Mouse (Mus musculus): ENCODE results near the gene Cyp21a1. TPM values are rescaled to one million over a fixed set of nuclear protein-coding genes. Genes with fewer than 3 reads are reported as not detected.
A peak's percentile ranks its signal among the peaks of the same experiment; 100 is the strongest.
"Not testable (repeated sequence)": the region's sequence is repeated elsewhere in the genome, so short reads cannot be mapped to it uniquely, and the experiment has no call there.

Cyp21a1 gene
- not detected in 2 replicates for polyA plus RNA-seq (2014; fragmentation: Nextera tagmentation; extraction: Ambion mirVana)

GRCm38 (mm10) chr17:34804301-34804700, at the start of gene Cyp21a1:
Gene Cyp21a1 (minus strand): TSS chr17:34804561.
- H3K4me3 ChIP-seq (ENCODE audit: low read depth, low read length); H3K4me2 ChIP-seq; H3K9me3 ChIP-seq (replicated peaks; ENCODE audit: control insufficient read depth, low read length); H3K9ac ChIP-seq (ENCODE audit: low read depth, low read length); ATAC-seq (replicated peaks; ENCODE audit: insufficient number of reproducible peaks, low FRiP score, low TSS enrichment); H3K36me3 ChIP-seq (ENCODE audit: control insufficient read depth, insufficient read depth, low read length); H3K27me3 ChIP-seq (ENCODE audit: control insufficient read depth, insufficient read depth, low read length); H3K4me1 ChIP-seq (ENCODE audit: control insufficient read depth, insufficient read depth, low read length); H3K27ac ChIP-seq (ENCODE audit: low read depth, low read length): not testable (repeated sequence)
- WGBS (ENCODE audit: insufficient replicate concordance), result 84% methylated on average over 5 of the region's 6 CpGs

GRCm38 (mm10) chr17:34853511-34853910, 49.1 kb upstream of the Cyp21a1 start:
- H3K4me1 ChIP-seq (ENCODE audit: control insufficient read depth, insufficient read depth, low read length), result peaks cover 12% of the 10 kb centered on the region
- no peak for ATAC-seq (replicated peaks; ENCODE audit: insufficient number of reproducible peaks, low FRiP score, low TSS enrichment)

GRCm38 (mm10) chr17:34850517-34851125, 46.3 kb upstream of the Cyp21a1 start:
- Histone ChIP-seq H3K4me3 (ENCODE audit: low read depth, low read length) (peak overlapping the region; percentile 96), H3K27me3 (ENCODE audit: control insufficient read depth, insufficient read depth, low read length) (no peaks in the 10 kb centered on the region), H3K27ac (ENCODE audit: low read depth, low read length) (peak overlapping the region; percentile 43; the same call in 1 of the 2 replicates), H3K9me3 (replicated peaks; ENCODE audit: control insufficient read depth, low read length) (no peaks in the 10 kb centered on the region), H3K9ac (ENCODE audit: low read depth, low read length) (peak overlapping the region; percentile 90), H3K4me1 (ENCODE audit: control insufficient read depth, insufficient read depth, low read length) (peaks cover 12% of the 10 kb centered on the region), H3K36me3 (ENCODE audit: control insufficient read depth, insufficient read depth, low read length) (peaks cover 36% of the 10 kb centered on the region), H3K4me2 (peak overlapping the region; percentile 92)
- WGBS (ENCODE audit: insufficient replicate concordance), result 1% methylated on average over 25 of the region's 25 CpGs
- ATAC-seq (replicated peaks; ENCODE audit: insufficient number of reproducible peaks, low FRiP score, low TSS enrichment), result 0 out of 2 replicates have a peak, but pooled peaks have one; percentile 5

More at GRCm38 (mm10) chr17:34853511-34853910, 49.1 kb upstream of the Cyp21a1 start:
- no peaks in the 10 kb centered on the region for H3K9me3 ChIP-seq (replicated peaks; ENCODE audit: control insufficient read depth, low read length)
- H3K4me3 ChIP-seq (ENCODE audit: low read depth, low read length), result no peak overlapping the region
- no peaks in the 10 kb centered on the region for H3K27me3 ChIP-seq (ENCODE audit: control insufficient read depth, insufficient read depth, low read length)
- WGBS (ENCODE audit: insufficient replicate concordance), result 78% methylated on average over 8 of the region's 8 CpGs
- peaks cover 27% of the 10 kb centered on the region; the same call in 1 of the 2 replicates for H3K36me3 ChIP-seq (ENCODE audit: control insufficient read depth, insufficient read depth, low read length)
- no peak overlapping the region for H3K4me2 ChIP-seq
- no peak overlapping the region for H3K27ac ChIP-seq (ENCODE audit: low read depth, low read length)
- no peak overlapping the region for H3K9ac ChIP-seq (ENCODE audit: low read depth, low read length)

- ATAC-seq (replicated peaks; ENCODE audit: insufficient number of reproducible peaks, low FRiP score, low TSS enrichment), result peak; percentile 97
- H3K4me1 ChIP-seq (ENCODE audit: control insufficient read depth, insufficient read depth, low read length), result peaks cover 12% of the 10 kb centered on the region
- peak within 1 kb of the TSS; percentile 43; the same call in 1 of the 2 replicates for H3K27ac ChIP-seq (ENCODE audit: low read depth, low read length)
- no peaks in the 10 kb centered on the region for H3K9me3 ChIP-seq (replicated peaks; ENCODE audit: control insufficient read depth, low read length)
- H3K27me3 ChIP-seq (ENCODE audit: control insufficient read depth, insufficient read depth, low read length), result no peaks in the 10 kb centered on the region
- H3K9ac ChIP-seq (ENCODE audit: low read depth, low read length), result peak within 1 kb of the TSS; percentile 90
- H3K4me2 ChIP-seq, result peak within 1 kb of the TSS; percentile 92
- H3K4me3 ChIP-seq (ENCODE audit: low read depth, low read length), result peak within 1 kb of the TSS; percentile 96
- peaks cover 37% of the 10 kb centered on the region for H3K36me3 ChIP-seq (ENCODE audit: control insufficient read depth, insufficient read depth, low read length)
- WGBS (ENCODE audit: insufficient replicate concordance), result under 1% methylated on average over 62 of the region's 65 CpGs
Measured at GRCm38 (mm10) chr17:34849722-34850516, 45.6 kb upstream of the Cyp21a1 start, which contains the start of the genes Skiv2l and Nelfe. Gene Skiv2l (minus strand): TSS chr17:34850210. Gene Nelfe (plus strand): TSS chr17:34850391.

GRCm38 (mm10) chr17:34847615-34848014, 43.3 kb upstream of the Cyp21a1 start:
- H3K9me3 ChIP-seq (replicated peaks; ENCODE audit: control insufficient read depth, low read length), result no peaks in the 10 kb centered on the region
- no peak overlapping the region for H3K4me2 ChIP-seq
- 84% methylated on average over 7 of the region's 7 CpGs for WGBS (ENCODE audit: insufficient replicate concordance)
- H3K4me3 ChIP-seq (ENCODE audit: low read depth, low read length), result no peak overlapping the region
- H3K36me3 ChIP-seq (ENCODE audit: control insufficient read depth, insufficient read depth, low read length), result peaks cover 25% of the 10 kb centered on the region
- no peak overlapping the region for H3K9ac ChIP-seq (ENCODE audit: low read depth, low read length)
- no peak for ATAC-seq (replicated peaks; ENCODE audit: insufficient number of reproducible peaks, low FRiP score, low TSS enrichment)
- H3K27me3 ChIP-seq (ENCODE audit: control insufficient read depth, insufficient read depth, low read length), result no peaks in the 10 kb centered on the region
- H3K4me1 ChIP-seq (ENCODE audit: control insufficient read depth, insufficient read depth, low read length), result peaks cover 12% of the 10 kb centered on the region
- H3K27ac ChIP-seq (ENCODE audit: low read depth, low read length), result no peak overlapping the region

GRCm38 (mm10) chr17:34847192-34847591, 42.8 kb upstream of the Cyp21a1 start:
- WGBS (ENCODE audit: insufficient replicate concordance), result 90% methylated on average over 6 of the region's 6 CpGs
- ATAC-seq (replicated peaks; ENCODE audit: insufficient number of reproducible peaks, low FRiP score, low TSS enrichment), result no peak
- H3K36me3 ChIP-seq (ENCODE audit: control insufficient read depth, insufficient read depth, low read length), result peaks cover 22% of the 10 kb centered on the region

GRCm38 (mm10) chr17:34844884-34845283, 40.5 kb upstream of the Cyp21a1 start:
- Histone ChIP-seq H3K9me3 (replicated peaks; ENCODE audit: control insufficient read depth, low read length) (no peaks in the 10 kb centered on the region), H3K4me3 (ENCODE audit: low read depth, low read length) (no peak overlapping the region), H3K9ac (ENCODE audit: low read depth, low read length) (no peak overlapping the region), H3K4me1 (ENCODE audit: control insufficient read depth, insufficient read depth, low read length) (peaks cover 5% of the 10 kb centered on the region), H3K4me2 (no peak overlapping the region), H3K27me3 (ENCODE audit: control insufficient read depth, insufficient read depth, low read length) (no peaks in the 10 kb centered on the region), H3K36me3 (ENCODE audit: control insufficient read depth, insufficient read depth, low read length) (peaks cover 32% of the 10 kb centered on the region), H3K27ac (ENCODE audit: low read depth, low read length) (no peak overlapping the region)
- no peak for ATAC-seq (replicated peaks; ENCODE audit: insufficient number of reproducible peaks, low FRiP score, low TSS enrichment)
- 87% methylated on average over 13 of the region's 13 CpGs for WGBS (ENCODE audit: insufficient replicate concordance)

More at GRCm38 (mm10) chr17:34847192-34847591, 42.8 kb upstream of the Cyp21a1 start:
- Histone ChIP-seq H3K4me3 (ENCODE audit: low read depth, low read length) (no peak overlapping the region), H3K4me1 (ENCODE audit: control insufficient read depth, insufficient read depth, low read length) (peaks cover 12% of the 10 kb centered on the region), H3K9ac (ENCODE audit: low read depth, low read length) (no peak overlapping the region), H3K9me3 (replicated peaks; ENCODE audit: control insufficient read depth, low read length) (no peaks in the 10 kb centered on the region), H3K27ac (ENCODE audit: low read depth, low read length) (no peak overlapping the region), H3K27me3 (ENCODE audit: control insufficient read depth, insufficient read depth, low read length) (no peaks in the 10 kb centered on the region), H3K4me2 (no peak overlapping the region)

GRCm38 (mm10) chr17:34840736-34841307, 36.5 kb upstream of the Cyp21a1 start:
- no peaks in the 10 kb centered on the region for H3K9me3 ChIP-seq (replicated peaks; ENCODE audit: control insufficient read depth, low read length)
- peaks cover 27% of the 10 kb centered on the region for H3K36me3 ChIP-seq (ENCODE audit: control insufficient read depth, insufficient read depth, low read length)
- peak overlapping the region; percentile 43 for H3K4me2 ChIP-seq
- peak overlapping the region; percentile 72 for H3K27ac ChIP-seq (ENCODE audit: low read depth, low read length)
- no peaks in the 10 kb centered on the region for H3K27me3 ChIP-seq (ENCODE audit: control insufficient read depth, insufficient read depth, low read length)
- peak; percentile 71 for ATAC-seq (replicated peaks; ENCODE audit: insufficient number of reproducible peaks, low FRiP score, low TSS enrichment)
- H3K4me3 ChIP-seq (ENCODE audit: low read depth, low read length), result no peak overlapping the region
- H3K9ac ChIP-seq (ENCODE audit: low read depth, low read length), result no peak overlapping the region
- 81% methylated on average over 6 of the region's 6 CpGs for WGBS (ENCODE audit: insufficient replicate concordance)
- H3K4me1 ChIP-seq (ENCODE audit: control insufficient read depth, insufficient read depth, low read length), result peaks cover 14% of the 10 kb centered on the region
